Mouse (Mus musculus): Measurements from ENCODE around the gene Rusc2. TPM values are rescaled to one million over a fixed set of nuclear protein-coding genes. Genes with fewer than 3 reads are reported as not detected.

Gene Rusc2
- polyA plus RNA-seq, 1 experiment, result 124 TPM

GRCm38 (mm10) chr4:43386932-43387331, 5.2 kb downstream of the Rusc2 start:
- no peak for DNase-seq (ENCODE audit: low read depth)
- TF ChIP-seq POLR2A (IDR thresholded peaks at IDR 0.05; ENCODE audit: borderline replicate concordance, extremely low read depth, insufficient read depth, insufficient read length, poor library complexity, severe bottlenecking) (no peak), CTCF (IDR thresholded peaks at IDR 0.05; ENCODE audit: borderline replicate concordance, extremely low read depth, insufficient read depth, insufficient read length) (no peak)

GRCm38 (mm10) chr4:43389390-43389789, 7.6 kb downstream of the Rusc2 start:
- no peak for TF ChIP-seq CTCF (IDR thresholded peaks at IDR 0.05; ENCODE audit: borderline replicate concordance, extremely low read depth, insufficient read depth, insufficient read length)
- TF ChIP-seq POLR2A (IDR thresholded peaks at IDR 0.05; ENCODE audit: borderline replicate concordance, extremely low read depth, insufficient read depth, insufficient read length, poor library complexity, severe bottlenecking), result no peak
- no peak for DNase-seq (ENCODE audit: low read depth)

- no peak for DNase-seq (ENCODE audit: low read depth)
- no peak for TF ChIP-seq CTCF (IDR thresholded peaks at IDR 0.05; ENCODE audit: borderline replicate concordance, extremely low read depth, insufficient read depth, insufficient read length)
- no peak for TF ChIP-seq POLR2A (IDR thresholded peaks at IDR 0.05; ENCODE audit: borderline replicate concordance, extremely low read depth, insufficient read depth, insufficient read length, poor library complexity, severe bottlenecking)
Observed at GRCm38 (mm10) chr4:43389845-43390440, 8.2 kb downstream of the Rusc2 start.

- DNase-seq (ENCODE audit: low read depth), result no peak
- TF ChIP-seq POLR2A (IDR thresholded peaks at IDR 0.05; ENCODE audit: borderline replicate concordance, extremely low read depth, insufficient read depth, insufficient read length, poor library complexity, severe bottlenecking), result no peak
- no peak for TF ChIP-seq CTCF (IDR thresholded peaks at IDR 0.05; ENCODE audit: borderline replicate concordance, extremely low read depth, insufficient read depth, insufficient read length)
Observed at GRCm38 (mm10) chr4:43391521-43392050, 9.8 kb downstream of the Rusc2 start.

GRCm38 (mm10) chr4:43394345-43394891, 12.6 kb downstream of the Rusc2 start:
- no peak for TF ChIP-seq CTCF (IDR thresholded peaks at IDR 0.05; ENCODE audit: borderline replicate concordance, extremely low read depth, insufficient read depth, insufficient read length)
- TF ChIP-seq POLR2A (IDR thresholded peaks at IDR 0.05; ENCODE audit: borderline replicate concordance, extremely low read depth, insufficient read depth, insufficient read length, poor library complexity, severe bottlenecking), result no peak
- DNase-seq (ENCODE audit: low read depth), result peak; percentile 37

GRCm38 (mm10) chr4:43395147-43395546, 13.4 kb downstream of the Rusc2 start:
- no peak for DNase-seq (ENCODE audit: low read depth)
- TF ChIP-seq POLR2A (IDR thresholded peaks at IDR 0.05; ENCODE audit: borderline replicate concordance, extremely low read depth, insufficient read depth, insufficient read length, poor library complexity, severe bottlenecking) (no peak), CTCF (IDR thresholded peaks at IDR 0.05; ENCODE audit: borderline replicate concordance, extremely low read depth, insufficient read depth, insufficient read length) (no peak)

- DNase-seq (ENCODE audit: low read depth), result no peak
- no peak for TF ChIP-seq CTCF (IDR thresholded peaks at IDR 0.05; ENCODE audit: borderline replicate concordance, extremely low read depth, insufficient read depth, insufficient read length)
- no peak for TF ChIP-seq POLR2A (IDR thresholded peaks at IDR 0.05; ENCODE audit: borderline replicate concordance, extremely low read depth, insufficient read depth, insufficient read length, poor library complexity, severe bottlenecking)
Observed at GRCm38 (mm10) chr4:43395836-43396235, 14.1 kb downstream of the Rusc2 start.

GRCm38 (mm10) chr4:43396381-43396780, 14.6 kb downstream of the Rusc2 start:
- no peak for TF ChIP-seq POLR2A (IDR thresholded peaks at IDR 0.05; ENCODE audit: borderline replicate concordance, extremely low read depth, insufficient read depth, insufficient read length, poor library complexity, severe bottlenecking)
- TF ChIP-seq CTCF (IDR thresholded peaks at IDR 0.05; ENCODE audit: borderline replicate concordance, extremely low read depth, insufficient read depth, insufficient read length), result no peak
- no peak for DNase-seq (ENCODE audit: low read depth)

GRCm38 (mm10) chr4:43398014-43398413, 16.2 kb downstream of the Rusc2 start:
- TF ChIP-seq POLR2A (IDR thresholded peaks at IDR 0.05; ENCODE audit: borderline replicate concordance, extremely low read depth, insufficient read depth, insufficient read length, poor library complexity, severe bottlenecking), result no peak
- no peak for TF ChIP-seq CTCF (IDR thresholded peaks at IDR 0.05; ENCODE audit: borderline replicate concordance, extremely low read depth, insufficient read depth, insufficient read length)

GRCm38 (mm10) chr4:43398829-43399331, 17.1 kb downstream of the Rusc2 start:
- no peak for TF ChIP-seq POLR2A (IDR thresholded peaks at IDR 0.05; ENCODE audit: borderline replicate concordance, extremely low read depth, insufficient read depth, insufficient read length, poor library complexity, severe bottlenecking)
- no peak for TF ChIP-seq CTCF (IDR thresholded peaks at IDR 0.05; ENCODE audit: borderline replicate concordance, extremely low read depth, insufficient read depth, insufficient read length)
- peak; percentile 63 for DNase-seq (ENCODE audit: low read depth)

More at GRCm38 (mm10) chr4:43398014-43398413, 16.2 kb downstream of the Rusc2 start:
- DNase-seq (ENCODE audit: low read depth), result peak; percentile 34

GRCm38 (mm10) chr4:43399391-43400131, 17.8 kb downstream of the Rusc2 start:
- DNase-seq (ENCODE audit: low read depth), result no peak
- no peak for TF ChIP-seq POLR2A (IDR thresholded peaks at IDR 0.05; ENCODE audit: borderline replicate concordance, extremely low read depth, insufficient read depth, insufficient read length, poor library complexity, severe bottlenecking)
- TF ChIP-seq CTCF (IDR thresholded peaks at IDR 0.05; ENCODE audit: borderline replicate concordance, extremely low read depth, insufficient read depth, insufficient read length), result no peak

Measured in brain, embryonic 14.5 days (tissue).